Mouse (Mus musculus): ENCODE data around the gene Akap2.

DNA sequence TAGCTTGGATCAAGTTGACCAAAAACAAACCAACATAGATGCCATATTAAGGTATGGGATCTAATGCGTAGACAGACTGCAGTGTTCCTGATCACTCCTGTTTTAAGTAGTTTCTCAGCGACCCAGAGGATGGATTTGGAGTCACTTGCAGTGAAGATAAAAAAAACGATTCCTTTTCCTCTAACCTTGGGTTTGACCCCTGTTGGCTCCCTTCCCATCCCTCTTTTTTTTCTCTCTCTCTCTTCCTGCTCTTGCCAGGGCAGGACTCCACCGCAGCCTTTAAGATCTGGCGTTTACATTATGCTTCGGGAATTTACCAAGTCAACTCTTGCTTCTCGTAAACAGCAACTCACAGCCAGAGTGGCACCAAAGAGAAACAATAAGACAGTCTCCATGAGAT is 83.8 kb downstream of the Akap2 start:
- TF ChIP-seq CTCF (IDR thresholded peaks at IDR 0.05; ENCODE audit: borderline replicate concordance, extremely low read depth, insufficient read depth, insufficient read length), result no peak
- TF ChIP-seq POLR2A (IDR thresholded peaks at IDR 0.05; ENCODE audit: borderline replicate concordance, extremely low read depth, insufficient read depth, insufficient read length, poor library complexity, severe bottlenecking), result no peak

Measured in brain, embryonic 14.5 days (tissue).